Mouse (Mus musculus) liver, postnatal 0 days (tissue): ENCODE data around the gene Dsel.

Source experiments
- CTCF ChIP-seq: sonication (generic); IDR thresholded peaks from 2 replicates; pipeline ENCODE4 v1.5.1; 2016; ENCODE audit warnings: antibody characterized with exemption, low read depth
- EP300 ChIP-seq: IDR thresholded peaks from 2 replicates; pipeline ENCODE4 v1.6.1; 2016; ENCODE audit warnings: antibody characterized with exemption, low read depth, mild to moderate bottlenecking

- TF ChIP-seq CTCF (no peak), EP300 (no peak)
Observed at GRCm38 (mm10) chr1:111857852-111858251, 6.9 kb downstream of the Dsel start.
